Mouse (Mus musculus) MEL (cell line): ENCODE results near the gene Dock4. TPM values are rescaled to one million over a fixed set of nuclear protein-coding genes. Genes with fewer than 3 reads are reported as not detected.

Experiments used
- DNase-seq: peaks from one replicate; pipeline ENCODE4 v3.0.0; 2011; ENCODE audit warnings: low read depth, low spot score
- H3K27ac ChIP-seq: 2 replicates; pipeline ENCODE4 v1.5.1; 2012; ENCODE audit warnings: low read depth, mild to moderate bottlenecking, control low read depth, low read length, moderate library complexity; ENCODE audit not compliant: control insufficient read depth
- H3K27me3 ChIP-seq, 2 experiments: fragments of 150-350 bp in 1 of 2; sonication (generic) in 1 of 2; 2 replicates each; pipeline ENCODE4 v1.6.1; 2012; ENCODE audit warnings: low read length in 2 of 2, mild to moderate bottlenecking in 2 of 2, improper control_type of control experiment in 1 of 2, moderate library complexity in 1 of 2; ENCODE audit not compliant: insufficient read depth in 2 of 2, control insufficient read depth in 1 of 2
- H3K36me3 ChIP-seq, 2 experiments: 2 replicates each; pipeline ENCODE4 v1.6.1; 2012 to 2014; ENCODE audit warnings: low read length in 2 of 2, improper control_type of control experiment in 1 of 2, inconsistent platforms in 1 of 2, mild to moderate bottlenecking in 1 of 2; ENCODE audit not compliant: insufficient read depth in 2 of 2, control insufficient read depth in 1 of 2
- H3K4me1 ChIP-seq, 2 experiments: fragments of 150-350 bp in 1 of 2; sonication (generic) in 1 of 2; 2 replicates each; pipeline ENCODE4 v1.6.1; 2012; ENCODE audit warnings: low read length in 2 of 2, improper control_type of control experiment in 1 of 2, mild to moderate bottlenecking in 1 of 2; ENCODE audit not compliant: insufficient read depth in 2 of 2, control insufficient read depth in 1 of 2
- H3K4me3 ChIP-seq, 2 experiments: fragments of 150-350 bp in 1 of 2; sonication (generic) in 1 of 2; 2 replicates each; pipeline ENCODE4 v1.5.1; 2012; ENCODE audit warnings: low read depth in 2 of 2, low read length in 2 of 2, mild to moderate bottlenecking in 2 of 2, moderate library complexity in 2 of 2, control low read depth in 1 of 2, improper control_type of control experiment in 1 of 2; ENCODE audit not compliant: control insufficient read depth in 1 of 2, insufficient read depth in 1 of 2
- H3K79me2 ChIP-seq: 2 replicates; pipeline ENCODE4 v1.6.1; 2012; ENCODE audit warnings: mild to moderate bottlenecking, low read length, moderate library complexity; ENCODE audit not compliant: control insufficient read depth, poor library complexity, insufficient read depth
- H3K9ac ChIP-seq: 2 replicates; pipeline ENCODE4 v1.6.1; 2012; ENCODE audit warnings: low read depth, mild to moderate bottlenecking, control low read depth, low read length, moderate library complexity; ENCODE audit not compliant: control insufficient read depth, poor library complexity, severe bottlenecking
- H3K9me3 ChIP-seq: fragments of 150-350 bp; sonication (generic); replicated peaks from 2 replicates; pipeline ENCODE4 v1.6.1; 2012; ENCODE audit warnings: mild to moderate bottlenecking, low read length, improper control_type of control experiment, moderate library complexity; ENCODE audit not compliant: insufficient read depth
- CHD2 ChIP-seq: IDR thresholded peaks from 2 replicates; pipeline ENCODE4 v1.6.1; 2011; ENCODE audit warnings: low read length, improper control_type of control experiment
- E2F4 ChIP-seq: IDR thresholded peaks from 2 replicates; pipeline ENCODE4 v1.6.1; 2011; ENCODE audit warnings: low read depth, low read length, improper control_type of control experiment, borderline replicate concordance
- EP300 ChIP-seq, 2 experiments: IDR thresholded peaks; 2 replicates each; pipeline ENCODE4 v1.6.1; 2011; ENCODE audit warnings: improper control_type of control experiment in 2 of 2, low read length in 2 of 2, low read depth in 1 of 2, mild to moderate bottlenecking in 1 of 2
- GABPA ChIP-seq: IDR thresholded peaks from 2 replicates; pipeline ENCODE4 v1.6.1; 2012; ENCODE audit warnings: low read depth, mild to moderate bottlenecking, inconsistent platforms, low read length, improper control_type of control experiment, moderate library complexity
- GATA1 ChIP-seq: IDR thresholded peaks from 2 replicates; pipeline ENCODE4 v1.6.1; 2011; ENCODE audit warnings: low read depth, low read length, improper control_type of control experiment
- HCFC1 ChIP-seq: IDR thresholded peaks from 2 replicates; pipeline ENCODE4 v1.6.1; 2012; ENCODE audit warnings: low read depth, mild to moderate bottlenecking, inconsistent platforms, low read length, improper control_type of control experiment, moderate library complexity
- KAT2A ChIP-seq: conservative IDR thresholded peaks from 2 replicates; pipeline ENCODE4 v1.6.1; 2012; ENCODE audit warnings: low read depth, low read length, improper control_type of control experiment, inconsistent platforms
- NELFE ChIP-seq: IDR thresholded peaks from 2 replicates; pipeline ENCODE4 v1.6.1; 2011; ENCODE audit warnings: low read depth, low read length, improper control_type of control experiment
- NRF1 ChIP-seq: IDR thresholded peaks from 2 replicates; pipeline ENCODE4 v1.6.1; 2014; ENCODE audit warnings: low read depth, mild to moderate bottlenecking, inconsistent platforms, low read length, improper control_type of control experiment, moderate library complexity; ENCODE audit not compliant: poor library complexity, insufficient read depth, severe bottlenecking
- POLR2A ChIP-seq, 2 experiments: IDR thresholded peaks; 2 replicates each; pipeline ENCODE4 v1.6.1; 2011 to 2012; ENCODE audit warnings: low read length in 2 of 2, mild to moderate bottlenecking in 2 of 2, control low read depth in 1 of 2, improper control_type of control experiment in 1 of 2, low read depth in 1 of 2, moderate library complexity in 1 of 2; ENCODE audit not compliant: control insufficient read depth in 1 of 2, insufficient read depth in 1 of 2, poor library complexity in 1 of 2
- POLR2AphosphoS2 ChIP-seq: IDR thresholded peaks from 2 replicates; pipeline ENCODE4 v1.6.1; 2011; ENCODE audit warnings: low read length, improper control_type of control experiment
- TCF12 ChIP-seq: IDR thresholded peaks from 2 replicates; pipeline ENCODE4 v1.6.1; 2014; ENCODE audit warnings: low read depth, mild to moderate bottlenecking, inconsistent platforms, low read length, improper control_type of control experiment, moderate library complexity
- UBTF ChIP-seq: IDR thresholded peaks from 2 replicates; pipeline ENCODE4 v1.6.1; 2012; ENCODE audit warnings: low read depth, mild to moderate bottlenecking, inconsistent platforms, low read length, improper control_type of control experiment, moderate library complexity, borderline replicate concordance; ENCODE audit not compliant: insufficient read depth
- USF1 ChIP-seq: IDR thresholded peaks from 2 replicates; pipeline ENCODE4 v1.6.1; 2014; ENCODE audit warnings: low read depth, mild to moderate bottlenecking, inconsistent platforms, low read length, improper control_type of control experiment, moderate library complexity
- USF2 ChIP-seq, 2 experiments: IDR thresholded peaks; 2 replicates each; pipeline ENCODE4 v1.6.1; 2011 to 2012; ENCODE audit warnings: improper control_type of control experiment in 2 of 2, low read length in 2 of 2, borderline replicate concordance in 1 of 2, inconsistent platforms in 1 of 2, low read depth in 1 of 2, mild to moderate bottlenecking in 1 of 2; ENCODE audit not compliant: insufficient read depth in 1 of 2
- ZMIZ1 ChIP-seq: IDR thresholded peaks from 2 replicates; pipeline ENCODE4 v1.6.1; 2012; ENCODE audit warnings: low read depth, mild to moderate bottlenecking, inconsistent platforms, low read length, improper control_type of control experiment, moderate library complexity
- ZNF384 ChIP-seq: IDR thresholded peaks from 2 replicates; pipeline ENCODE4 v1.6.1; 2012; ENCODE audit warnings: low read depth, mild to moderate bottlenecking, inconsistent platforms, low read length, improper control_type of control experiment
- polyA plus RNA-seq, 2 experiments: library from polyadenylated mRNA; stranded (reverse) in 1 of 2; unstranded in 1 of 2; fragments of >175 nt in 1 of 2; fragments of >200 nt in 1 of 2; gene quantifications; 2 replicates each; pipeline versions ENCODE4 v1.2.1 to v1.2.4; 2012; ENCODE audit warnings: low replicate concordance in 2 of 2, low read depth in 1 of 2; ENCODE audit not compliant: insufficient read length in 2 of 2, insufficient read depth in 1 of 2, missing spikeins in 1 of 2
- total RNA-seq: library from RNA; depleted of rRNA; stranded (reverse); fragments of 300-350 nt; gene quantifications from 2 replicates; pipeline ENCODE4 v1.2.3, GENCODE M21; 2012

Gene Dock4
- total and polyA plus RNA-seq, 3 experiments: 0.08 to 0.17 TPM; not detected in 1

DNA sequence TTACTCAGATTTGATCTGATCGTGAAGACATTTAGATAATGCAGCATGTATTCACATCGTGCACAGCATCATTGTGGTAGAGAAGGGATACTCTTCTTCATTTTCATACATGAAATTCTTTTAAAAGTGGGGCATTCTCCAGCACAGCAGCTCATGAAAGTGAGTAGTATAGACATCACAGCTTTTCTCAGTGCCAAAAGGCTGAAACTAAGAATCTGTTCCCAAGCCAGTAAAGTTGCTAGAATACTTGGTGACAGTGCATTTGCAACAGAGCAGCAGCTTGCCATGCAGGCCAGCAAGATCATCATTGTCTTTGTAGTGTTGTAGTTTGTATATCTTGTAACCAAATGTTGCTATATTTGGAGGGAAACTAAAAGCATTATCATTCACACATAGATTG lies 223.7 kb downstream of the Dock4 start:
- no peak overlapping the region for H3K9ac ChIP-seq
- TF ChIP-seq USF2 (IDR thresholded peaks at IDR 0.05; ENCODE audit: borderline replicate concordance in 1 of 2, insufficient read depth in 1 of 2, low read depth in 1 of 2, low read length in 2 of 2): no peak
- TF ChIP-seq UBTF: no peak
- TF ChIP-seq TCF12: no peak
- no peak for TF ChIP-seq ZMIZ1
- TF ChIP-seq POLR2A (IDR thresholded peaks at IDR 0.05; ENCODE audit: control insufficient read depth in 1 of 2, insufficient read depth in 1 of 2, low read depth in 1 of 2, low read length in 2 of 2, poor library complexity in 1 of 2): no peak
- no peak for TF ChIP-seq KAT2A
- no peak for TF ChIP-seq HCFC1
- TF ChIP-seq GATA1: no peak
- TF ChIP-seq POLR2AphosphoS2: no peak
- no peak for TF ChIP-seq NRF1
- no peak for TF ChIP-seq ZNF384
- TF ChIP-seq EP300 (IDR thresholded peaks at IDR 0.05; ENCODE audit: low read depth in 1 of 2, low read length in 2 of 2): no peak
- no peak for TF ChIP-seq GABPA
- TF ChIP-seq CHD2: no peak
- TF ChIP-seq NELFE: no peak
- TF ChIP-seq, all 39 proteins: peak for 0
- H3K27me3 ChIP-seq: no peaks in the 10 kb centered on the region
- H3K9me3 ChIP-seq: no peaks in the 10 kb centered on the region
- H3K4me3 ChIP-seq: no peak overlapping the region
- H3K4me1 ChIP-seq: no peaks in the 10 kb centered on the region
- H3K79me2 ChIP-seq: no peaks in the 10 kb centered on the region
- DNase-seq: no peak
- H3K36me3 ChIP-seq: no peaks in the 10 kb centered on the region
- H3K27ac ChIP-seq: no peak overlapping the region

DNA sequence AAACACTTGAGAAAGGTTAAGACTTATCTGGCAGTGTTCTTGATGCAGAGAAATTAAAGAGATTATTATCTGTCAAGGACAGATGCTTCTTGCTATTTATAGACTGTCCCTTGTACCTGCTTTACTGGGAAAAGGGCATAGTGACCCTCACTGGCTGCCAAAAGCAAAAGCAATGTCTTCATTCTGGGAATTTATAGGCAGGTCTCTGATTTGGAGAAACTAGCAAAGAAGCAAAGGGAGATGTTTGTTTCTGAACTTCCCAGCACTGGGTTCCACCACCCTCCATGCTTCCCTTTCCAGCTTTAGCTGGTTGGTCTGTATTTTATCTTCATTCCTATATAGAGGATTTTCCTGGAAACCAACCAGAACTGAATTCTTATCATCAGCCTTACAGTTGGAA lies 225.0 kb downstream of the Dock4 start:
- Histone ChIP-seq H3K4me3 (no peak overlapping the region), H3K27me3 (no peaks in the 10 kb centered on the region), H3K36me3 (no peaks in the 10 kb centered on the region), H3K27ac (no peak overlapping the region), H3K9ac (no peak overlapping the region), H3K79me2 (no peaks in the 10 kb centered on the region), H3K9me3 (no peaks in the 10 kb centered on the region), H3K4me1 (no peaks in the 10 kb centered on the region)
- DNase-seq: no peak
- TF ChIP-seq E2F4: no peak
- no peak for TF ChIP-seq USF1
